8 mouse cellular contexts compared by ENCODE assay signal in the genomic region with DNA sequence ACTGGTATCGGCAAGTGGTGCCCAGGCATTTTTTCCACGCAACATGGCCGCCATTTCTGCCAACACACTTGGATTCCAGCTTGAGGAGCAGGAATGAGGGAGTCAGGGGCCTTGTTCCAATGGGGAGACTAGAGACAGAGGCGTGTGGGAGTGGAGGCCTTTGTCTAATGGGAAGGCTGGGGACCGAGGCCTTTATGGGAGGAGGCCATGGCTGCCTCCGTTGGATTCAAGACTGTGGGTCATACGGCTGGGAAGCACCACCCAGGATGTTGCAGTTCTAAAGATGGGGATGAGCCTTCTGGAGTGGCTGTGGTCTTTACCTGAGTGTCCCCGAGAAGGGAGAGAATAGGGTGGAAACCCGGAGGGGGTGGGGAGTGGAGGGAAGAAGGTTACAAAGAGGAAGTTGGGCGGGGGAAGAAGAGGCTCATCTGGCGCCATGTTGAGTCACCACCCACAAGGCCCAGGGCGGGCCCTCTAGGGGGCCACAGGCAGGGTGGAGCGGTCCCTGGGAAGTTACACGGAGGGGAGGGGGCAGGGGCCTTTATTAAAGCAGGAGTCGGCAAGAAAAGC. TPM values are rescaled to one million over a fixed set of nuclear protein-coding genes. Genes with fewer than 3 reads are reported as not detected.
DNase-seq lines count a peak whose midpoint lies in the region; ATAC-seq and TF ChIP-seq lines count a peak whose summit lies in the region.

No protein-coding gene starts in this region.

- peak overlapping the region; percentile 20 to 38; a peak in 3 of 4 replicates for H3K4me3 ChIP-seq in ES-E14 (ENCODE audit: insufficient read depth in 1 of 2, low read depth in 1 of 2, low read length in 2 of 2, poor library complexity in 1 of 2, severe bottlenecking in 1 of 2)
- peak overlapping the region; percentile 37 for H3K4me3 ChIP-seq in heart, postnatal 0 days (ENCODE audit: low read depth, low read length)
- H3K4me3 ChIP-seq in hindbrain, embryonic 11.5 days (ENCODE audit: low read depth, low read length) = no peak overlapping the region
- no peak overlapping the region for H3K4me3 ChIP-seq in midbrain, embryonic 14.5 days (replicated peaks; ENCODE audit: low read depth, low read length)

- peak overlapping the region; percentile 3; the same call in 1 of the 2 replicates for H3K27ac ChIP-seq in ES-E14 (ENCODE audit: insufficient read depth, low read depth, low read length, poor library complexity, severe bottlenecking)
- H3K27ac ChIP-seq in heart, postnatal 0 days (ENCODE audit: low read depth) = no peak overlapping the region; the same call in 1 of the 2 replicates
- H3K27ac ChIP-seq in hindbrain, embryonic 11.5 days (ENCODE audit: low read depth, low read length) = no peak overlapping the region
- no peak overlapping the region for H3K27ac ChIP-seq in midbrain, embryonic 14.5 days (replicated peaks; ENCODE audit: low read depth, low read length)

- DNase-seq in 416B (ENCODE audit: low read depth) (peak; percentile 91), ES-E14 (ENCODE audit: low read depth, low spot score) (no peak)
- DNase-seq in heart, postnatal 0 days (ENCODE audit: low spot score) = no peak
- DNase-seq in lung, postnatal 36 days = peak; percentile 76
- DNase-seq in thymus, postnatal 25 days = peak; percentile 86
- no peak for DNase-seq in layer of hippocampus, adult 18-20 months (ENCODE audit: low spot score in 2 of 2)
- DNase-seq in hindbrain, embryonic 11.5 days (ENCODE audit: low spot score) = no peak
- DNase-seq in midbrain, embryonic 14.5 days = no peak

- TF ChIP-seq CTCF in heart, postnatal 0 days (IDR thresholded peaks at IDR 0.05; ENCODE audit: low read depth) = no peak

- TF ChIP-seq EP300 in heart, postnatal 0 days (IDR thresholded peaks at IDR 0.05; ENCODE audit: low read depth) = no peak

- H3K9ac ChIP-seq in ES-E14 (ENCODE audit: insufficient read depth, low read depth, low read length, poor library complexity, severe bottlenecking) = peak overlapping the region; percentile 65; the same call in 1 of the 2 replicates
- H3K9ac ChIP-seq in heart, postnatal 0 days (replicated peaks; ENCODE audit: low read depth, low read length) = no peak overlapping the region; the same call in 1 of the 2 replicates
- H3K9ac ChIP-seq in hindbrain, embryonic 11.5 days (ENCODE audit: low read depth, low read length) = no peak overlapping the region
- H3K9ac ChIP-seq in midbrain, embryonic 14.5 days (replicated peaks; ENCODE audit: low read length) = no peak overlapping the region

- no peaks in the 10 kb centered on the region for H3K9me3 ChIP-seq in ES-E14 (ENCODE audit: control insufficient read depth, insufficient read depth, low read depth, low read length)
- no peaks in the 10 kb centered on the region for H3K9me3 ChIP-seq in heart, postnatal 0 days (replicated peaks; ENCODE audit: control insufficient read depth, low read length)
- no peaks in the 10 kb centered on the region for H3K9me3 ChIP-seq in hindbrain, embryonic 11.5 days (ENCODE audit: control insufficient read depth, low read length)
- H3K9me3 ChIP-seq in midbrain, embryonic 14.5 days (ENCODE audit: control insufficient read depth, low read length) = no peaks in the 10 kb centered on the region

- H3K36me3 ChIP-seq in ES-E14 (ENCODE audit: control insufficient read depth, insufficient read depth, low read length, poor library complexity, severe bottlenecking) = no peaks in the 10 kb centered on the region
- no peaks in the 10 kb centered on the region for H3K36me3 ChIP-seq in heart, postnatal 0 days (replicated peaks; ENCODE audit: control insufficient read depth, insufficient read depth, low read length)
- no peaks in the 10 kb centered on the region for H3K36me3 ChIP-seq in hindbrain, embryonic 11.5 days (ENCODE audit: control insufficient read depth, insufficient read depth, low read length)
- no peaks in the 10 kb centered on the region for H3K36me3 ChIP-seq in midbrain, embryonic 14.5 days (ENCODE audit: control insufficient read depth, insufficient read depth, low read length)

- in situ Hi-C loops in ES-E14 (cut with MboI; ENCODE audit: low sequenced_read_pairs in 2 of 2, unreplicated experiment in 2 of 2) = no loop called here

- no peak overlapping the region for H3K4me2 ChIP-seq in heart, postnatal 0 days (ENCODE audit: low read depth, low read length)
- H3K4me2 ChIP-seq in hindbrain, embryonic 11.5 days (replicated peaks; ENCODE audit: low read depth, low read length) = no peak overlapping the region
- no peak overlapping the region for H3K4me2 ChIP-seq in midbrain, embryonic 14.5 days (ENCODE audit: low read length)

- no peak for ATAC-seq in heart, postnatal 0 days (ENCODE audit: insufficient read depth, low read depth)
- no peak for ATAC-seq in hindbrain, embryonic 11.5 days (ENCODE audit: low FRiP score)
- ATAC-seq in midbrain, embryonic 14.5 days (ENCODE audit: low FRiP score, low TSS enrichment) = no peak

- WGBS in heart, postnatal 0 days = 81% methylated on average over 15 of the region's 15 CpGs
- 89% methylated on average over 15 of the region's 15 CpGs for WGBS in hindbrain, embryonic 11.5 days
- WGBS in midbrain, embryonic 14.5 days = 92% methylated on average over 15 of the region's 15 CpGs

- peaks cover 0 to 16% of the 10 kb centered on the region in 2 experiments; a peak in 2 of 4 replicates for H3K4me1 ChIP-seq in ES-E14 (ENCODE audit: control insufficient read depth in 2 of 2, insufficient read depth in 2 of 2, low read length in 2 of 2, poor library complexity in 1 of 2)
- no peaks in the 10 kb centered on the region for H3K4me1 ChIP-seq in heart, postnatal 0 days (ENCODE audit: control insufficient read depth, insufficient read depth)
- no peaks in the 10 kb centered on the region for H3K4me1 ChIP-seq in hindbrain, embryonic 11.5 days (replicated peaks; ENCODE audit: control insufficient read depth, insufficient read depth, low read length)
- peaks cover 13% of the 10 kb centered on the region; the same call in 1 of the 2 replicates for H3K4me1 ChIP-seq in midbrain, embryonic 14.5 days (ENCODE audit: control insufficient read depth, insufficient read depth, low read length)

- peaks cover 20% of the 10 kb centered on the region for H3K27me3 ChIP-seq in heart, postnatal 0 days (ENCODE audit: control insufficient read depth, insufficient read depth, low read length)
- peaks cover 8% of the 10 kb centered on the region for H3K27me3 ChIP-seq in hindbrain, embryonic 11.5 days (ENCODE audit: control insufficient read depth, insufficient read depth, low read length)
- no peaks in the 10 kb centered on the region for H3K27me3 ChIP-seq in midbrain, embryonic 14.5 days (ENCODE audit: control insufficient read depth, insufficient read depth, low read length)

TF ChIP-seq in ES-E14, 5 proteins besides CTCF, POLR2A, EP300 and RAD21:
- no peak for TF ChIP-seq CHD2 (IDR thresholded peaks at IDR 0.05; ENCODE audit: low read depth, low read length)
- no peak for TF ChIP-seq ZC3H11A (IDR thresholded peaks at IDR 0.05; ENCODE audit: borderline replicate concordance, low read depth, low read length)
- TF ChIP-seq ZNF384 (IDR thresholded peaks at IDR 0.05; ENCODE audit: low read depth, low read length) = no peak
- no peak for TF ChIP-seq MAFK (IDR thresholded peaks at IDR 0.05; ENCODE audit: insufficient read depth, low read depth, low read length)
- no peak for TF ChIP-seq HCFC1 (IDR thresholded peaks at IDR 0.05; ENCODE audit: borderline replicate concordance, insufficient read depth, low read length)

RNA-seq across cellular contexts. Expression of gene Tspoap1, which starts 4.0 kb away (rescaled TPM):
- total RNA-seq in ES-E14 (2012; rRNA removed) = 1.8 and 5.2 TPM in 2 replicates
- 1.6 TPM in 1 of 2 replicates, not detected in the other for total RNA-seq in heart, postnatal 0 days (2014; rRNA removed; ENCODE audit: low replicate concordance)
- polyA plus RNA-seq in heart, postnatal 0 days (2015; fragmentation: Nextera tagmentation; extraction: Ambion mirVana) = 0.12 TPM in 1 of 2 replicates, not detected in the other
- total RNA-seq in layer of hippocampus, adult 18-20 months (2021) = 100 to 1,000 TPM; 128 to 144 TPM
- 6.4 and 10.0 TPM in 2 replicates for polyA plus RNA-seq in hindbrain, embryonic 11.5 days (2014; fragmentation: Nextera tagmentation; extraction: Ambion mirVana)
- polyA plus RNA-seq in midbrain, embryonic 14.5 days (2014; fragmentation: Nextera tagmentation; extraction: Ambion mirVana) = 54.5 and 63.4 TPM in 2 replicates

RNA-seq across cellular contexts. Expression of gene Supt4a, which starts 19.0 kb away (rescaled TPM):
- 178 and 220 TPM in 2 replicates for total RNA-seq in ES-E14 (2012; rRNA removed)
- total RNA-seq in heart, postnatal 0 days (2014; rRNA removed; ENCODE audit: low replicate concordance) = 50.3 and 73.7 TPM in 2 replicates
- polyA plus RNA-seq in heart, postnatal 0 days (2015; fragmentation: Nextera tagmentation; extraction: Ambion mirVana) = 101 and 104 TPM in 2 replicates
- total RNA-seq in layer of hippocampus, adult 18-20 months (2021) = 10 to 100 TPM; 75.6 to 77.3 TPM
- 162 and 169 TPM in 2 replicates for polyA plus RNA-seq in hindbrain, embryonic 11.5 days (2014; fragmentation: Nextera tagmentation; extraction: Ambion mirVana)
- polyA plus RNA-seq in midbrain, embryonic 14.5 days (2014; fragmentation: Nextera tagmentation; extraction: Ambion mirVana) = 150 and 163 TPM in 2 replicates

RNA-seq across cellular contexts. Expression of gene Mpo, which starts 37.0 kb away (rescaled TPM):
- not detected in 2 replicates for total RNA-seq in ES-E14 (2012; rRNA removed)
- 0.46 and 2.6 TPM in 2 replicates for total RNA-seq in heart, postnatal 0 days (2014; rRNA removed; ENCODE audit: low replicate concordance)
- 0.26 and 0.36 TPM in 2 replicates for polyA plus RNA-seq in heart, postnatal 0 days (2015; fragmentation: Nextera tagmentation; extraction: Ambion mirVana)
- total RNA-seq in layer of hippocampus, adult 18-20 months (2021) = under 1 TPM in 1 of 2 experiments, not detected in 1; 0.22 TPM
- 2.8 and 5.3 TPM in 2 replicates for polyA plus RNA-seq in hindbrain, embryonic 11.5 days (2014; fragmentation: Nextera tagmentation; extraction: Ambion mirVana)
- polyA plus RNA-seq in midbrain, embryonic 14.5 days (2014; fragmentation: Nextera tagmentation; extraction: Ambion mirVana) = 0.47 TPM in 1 of 2 replicates, not detected in the other

Comparison
In these comparisons a context has a peak if more than half of its experiments do, and no peak if none do; other contexts are left out.
1. DNase-seq: peak in 416B (single experiment), lung, postnatal 36 days (single experiment) and thymus, postnatal 25 days (single experiment); none in ES-E14 (single experiment), heart, postnatal 0 days (single experiment), layer of hippocampus, adult 18-20 months (0 of 2), hindbrain, embryonic 11.5 days (single experiment) and midbrain, embryonic 14.5 days (single experiment).
2. H3K4me3 ChIP-seq: peak in ES-E14 (2 of 2) and heart, postnatal 0 days (single experiment); none in hindbrain, embryonic 11.5 days (single experiment) and midbrain, embryonic 14.5 days (single experiment).
3. RNA of gene Tspoap1, which starts 4.0 kb away (total RNA-seq): 128 to 144 TPM in layer of hippocampus, adult 18-20 months; 1.8 to 5.2 TPM in ES-E14 and 1.6 TPM in heart, postnatal 0 days; every median in the first group is over 10 times any median in the second.